Mouse (Mus musculus): ENCODE measurements at regions not wholly inside any gene's neighbourhood (a gene's known extent, or its start where the extent isn't known, plus 50 kb on each side); places are given as distances from the start of the nearest gene placed in this dataset.

DNA sequence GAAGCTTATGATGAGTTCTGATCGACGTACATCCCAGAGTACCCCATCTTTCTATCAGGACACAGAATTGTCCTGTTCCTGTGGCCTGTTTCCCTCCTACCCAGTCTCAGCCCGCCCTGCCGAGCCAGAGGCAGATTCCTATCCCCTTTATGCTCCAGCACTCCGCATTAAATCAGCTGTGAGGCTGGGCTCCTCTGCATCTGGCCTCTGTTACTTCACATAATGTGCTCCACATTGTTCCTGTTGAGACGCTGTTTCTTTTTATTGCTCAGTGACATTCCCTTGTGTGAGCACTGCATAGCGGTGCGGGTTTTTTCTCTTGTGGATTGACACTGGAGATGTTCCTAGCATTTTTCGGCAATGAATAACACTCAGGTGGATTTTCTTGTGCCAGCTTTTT is 68.2 kb upstream of the Shb start:
- TF ChIP-seq CTCF (IDR thresholded peaks at IDR 0.05), result no peak
- no peak for TF ChIP-seq EP300 (IDR thresholded peaks at IDR 0.05)
